Mouse (Mus musculus): ENCODE measurements around the gene Krt90.

The Krt90 gene

DNA sequence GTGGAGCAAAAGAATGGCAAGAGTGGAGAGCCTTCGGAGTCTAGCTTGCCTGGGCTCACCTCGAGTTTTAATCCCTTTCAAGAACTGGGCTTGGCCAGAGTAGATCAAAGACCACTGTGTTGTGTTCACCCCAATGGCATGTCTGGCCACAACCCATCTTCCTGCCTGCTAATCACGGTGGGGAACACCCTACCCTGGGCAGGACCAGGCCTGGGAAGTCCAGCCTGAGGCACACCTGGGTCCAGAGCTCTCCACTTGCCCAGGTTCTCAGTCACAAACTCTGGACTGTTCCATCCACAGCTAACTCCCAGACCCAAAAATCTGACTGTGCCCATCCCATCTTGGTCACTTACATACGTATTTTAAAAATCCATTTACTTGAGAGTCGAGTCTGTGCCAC is at the start of gene Krt90:
Gene Krt90 (minus strand): TSS at position 101 of the 400 bp plus-strand sequence.
- DNase-seq (ENCODE audit: low spot score in 2 of 2), result no peak

- DNase-seq (ENCODE audit: low spot score in 2 of 2), result no peak
Observed at GRCm38 (mm10) chr15:101599123-101599522, 36.4 kb upstream of the Krt90 start.

GRCm38 (mm10) chr15:101588216-101588615 is 25.5 kb upstream of the Krt90 start:
- DNase-seq (ENCODE audit: low spot score in 2 of 2), result no peak

GRCm38 (mm10) chr15:101584456-101584855 is 21.7 kb upstream of the Krt90 start:
- DNase-seq (ENCODE audit: low spot score in 2 of 2), result no peak

DNA sequence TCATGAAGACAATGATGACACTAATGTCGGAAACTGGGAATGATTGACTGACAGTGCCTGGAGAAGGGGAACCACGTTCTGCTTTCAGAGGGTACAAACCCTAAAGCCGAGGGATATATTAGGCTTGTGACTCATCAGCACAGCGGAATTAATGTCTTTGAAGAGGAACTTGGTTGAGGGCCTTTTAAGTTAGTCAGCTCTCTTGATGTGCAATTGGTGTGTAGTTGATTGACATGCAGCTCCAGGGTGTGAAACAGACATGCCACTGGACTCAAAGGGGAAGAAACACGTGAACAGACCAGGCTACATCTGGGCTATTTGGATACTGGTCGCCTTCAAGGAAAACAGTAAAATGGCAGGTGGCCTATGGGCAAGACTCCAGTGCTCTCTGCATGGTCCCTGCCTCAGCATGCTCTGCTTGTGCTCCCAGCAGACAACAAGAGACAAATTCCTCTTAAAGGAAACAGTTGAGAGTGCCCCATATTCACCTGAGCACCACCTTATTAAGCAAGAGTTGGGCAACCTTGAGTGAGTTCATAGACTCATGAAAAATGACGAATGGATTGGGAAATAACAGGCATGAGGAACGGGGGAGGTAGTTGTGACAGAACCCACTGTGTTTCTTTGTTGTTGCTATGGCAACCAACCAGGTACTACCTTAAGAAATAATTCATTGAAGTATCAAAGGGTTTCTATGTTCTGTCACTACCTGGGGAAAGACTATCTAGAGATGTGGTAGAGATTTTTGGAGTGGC is 20.6 kb upstream of the Krt90 start:
- peak; percentile 6 to 25 for DNase-seq (ENCODE audit: low spot score in 2 of 2)

- no peak for DNase-seq (ENCODE audit: low spot score in 2 of 2)
Observed at GRCm38 (mm10) chr15:101581701-101582100, 19.0 kb upstream of the Krt90 start.

DNA sequence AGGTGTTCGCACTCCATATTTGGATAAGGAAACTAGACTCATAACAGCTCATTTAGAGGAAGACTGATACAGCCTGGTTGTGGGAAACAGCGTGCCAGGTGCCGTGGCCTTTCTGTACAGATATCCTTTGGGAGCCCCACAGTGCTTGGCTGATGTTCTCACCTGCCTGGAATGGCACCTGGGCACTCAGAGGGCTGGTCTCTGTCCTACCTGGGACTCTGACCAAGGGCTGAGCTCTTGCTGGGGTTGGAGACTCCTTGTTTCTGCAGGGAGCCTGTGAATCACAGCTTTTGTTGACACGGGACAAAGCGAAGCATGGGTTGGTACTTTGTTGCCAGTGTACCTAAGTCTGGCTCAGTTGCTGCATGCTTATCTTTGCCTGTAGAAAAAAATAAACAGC is 12.8 kb upstream of the Krt90 start:
- DNase-seq (ENCODE audit: low spot score in 2 of 2), result no peak

- DNase-seq (ENCODE audit: low spot score in 2 of 2), result no peak
Observed at GRCm38 (mm10) chr15:101573796-101574345, 11.1 kb upstream of the Krt90 start, which contains the start of gene Krt75. Gene Krt75, minus strand, starts transcription at chr15:101573904.

DNA sequence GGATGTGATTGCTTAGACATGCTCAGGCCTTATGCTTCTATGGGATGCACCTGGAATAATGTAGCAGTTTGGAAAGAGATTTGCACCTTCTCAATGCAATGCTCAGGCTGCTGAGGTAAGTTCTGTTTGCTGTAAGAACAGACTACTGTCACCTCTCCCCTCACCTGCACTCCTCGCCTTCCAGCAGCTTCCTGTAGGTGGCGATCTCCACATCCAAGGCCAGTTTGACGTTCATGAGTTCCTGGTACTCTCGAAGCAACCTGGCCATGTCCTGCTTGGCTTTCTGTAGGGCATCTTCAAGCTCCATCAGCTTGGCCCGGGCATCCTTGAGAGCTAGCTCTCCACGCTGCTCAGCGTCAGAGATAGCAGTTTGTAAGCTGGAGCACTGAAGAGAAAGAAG is 5.0 kb upstream of the Krt90 start:
- DNase-seq (ENCODE audit: low spot score in 2 of 2), result no peak

DNA sequence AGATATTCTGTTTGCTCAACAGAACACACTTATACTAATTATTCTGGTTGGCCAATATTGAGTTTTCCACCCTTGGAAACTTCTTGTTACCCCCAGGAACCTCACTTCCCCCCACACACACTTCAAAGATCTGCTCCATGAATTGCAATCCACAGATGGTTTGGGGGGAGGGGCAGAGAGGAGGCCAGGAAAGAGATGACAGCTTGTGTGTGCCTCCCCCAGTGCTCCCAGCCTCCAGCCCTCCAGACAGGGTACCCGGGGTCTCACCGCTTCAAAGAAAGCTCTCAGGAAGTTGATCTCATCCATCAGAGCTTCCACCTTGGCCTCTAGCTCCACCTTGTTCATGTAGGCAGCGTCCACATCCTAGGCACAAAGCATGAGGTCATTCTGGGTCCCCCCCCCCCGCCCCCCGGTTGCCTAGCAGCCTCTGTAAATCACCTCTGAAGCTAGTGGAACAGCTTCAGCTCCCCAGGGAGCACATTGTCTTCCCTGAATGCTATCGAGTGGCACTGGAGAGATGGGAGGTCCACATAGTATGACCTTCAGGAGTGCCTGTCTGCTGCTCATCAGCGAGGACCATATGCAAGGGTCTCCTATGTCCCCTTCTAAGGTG is 4.6 kb downstream of the Krt90 start:
- DNase-seq (ENCODE audit: low spot score in 2 of 2), result no peak

DNA sequence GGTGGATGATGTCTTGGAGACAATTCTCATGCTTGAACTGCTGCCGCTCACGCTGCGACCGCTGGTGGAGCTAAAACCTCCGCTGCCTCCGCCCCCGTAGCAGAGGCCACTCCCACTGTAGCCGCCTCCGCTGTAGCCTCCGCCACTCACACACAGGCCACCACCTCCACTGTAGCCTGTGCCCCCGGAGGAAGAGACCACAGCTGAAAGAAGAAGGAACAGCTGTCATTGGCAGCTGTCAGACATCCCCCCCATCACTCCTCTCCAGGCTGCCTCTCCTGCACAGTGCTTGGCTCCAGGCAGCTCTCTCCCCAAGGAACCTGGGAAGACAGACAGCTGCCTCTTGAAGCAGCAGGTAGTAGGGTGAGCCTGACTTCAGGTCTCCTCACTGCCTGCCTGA is 9.6 kb downstream of the Krt90 start:
- no peak for DNase-seq (ENCODE audit: low spot score in 2 of 2)

DNA sequence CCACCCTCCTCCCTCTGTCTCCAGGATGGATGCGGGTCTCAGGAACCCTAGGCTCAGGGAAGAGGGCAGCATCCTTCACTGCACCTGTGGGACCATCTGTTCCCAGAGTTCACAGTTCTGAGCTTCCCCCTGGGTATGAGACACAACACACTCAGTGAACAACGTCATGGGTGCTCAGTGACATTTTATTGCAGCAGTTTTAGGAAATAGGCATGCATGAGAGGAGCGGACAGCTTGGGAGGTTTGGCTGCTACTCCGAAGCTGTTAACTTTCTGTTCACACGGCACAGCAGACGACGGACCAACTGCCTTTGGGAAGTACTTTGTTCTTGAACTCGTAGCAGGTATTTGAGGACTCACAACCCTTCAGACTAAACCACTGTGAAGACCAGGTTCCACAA is 10.6 kb downstream of the Krt90 start:
- DNase-seq (ENCODE audit: low spot score in 2 of 2), result no peak

GRCm38 (mm10) chr15:101550567-101550966 is 12.2 kb downstream of the Krt90 start, which contains the start of gene Krt82:
Gene Krt82, minus strand, starts transcription at chr15:101550667.
- no peak for DNase-seq (ENCODE audit: low spot score in 2 of 2)

DNA sequence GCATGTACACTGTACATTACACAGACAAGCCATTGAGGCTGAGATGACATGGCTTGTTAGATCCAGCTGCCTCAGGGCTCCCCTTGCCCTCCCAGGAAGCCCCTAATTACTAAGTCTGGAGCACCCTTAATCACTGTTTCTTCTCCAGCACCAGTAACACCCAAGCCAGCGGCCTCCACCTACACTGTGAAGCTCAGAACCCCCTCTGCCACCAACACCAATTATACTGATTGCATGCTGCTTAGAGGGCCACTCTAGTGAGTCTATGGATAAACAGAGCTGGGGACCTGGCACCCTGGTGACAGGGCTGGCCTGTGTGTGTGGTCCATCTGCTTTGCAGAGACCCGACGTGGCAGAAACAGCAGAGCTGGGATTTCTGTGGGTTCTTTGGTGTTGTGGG is 18.3 kb downstream of the Krt90 start:
- no peak for DNase-seq (ENCODE audit: low spot score in 2 of 2)

GRCm38 (mm10) chr15:101542543-101542942 is 20.2 kb downstream of the Krt90 start:
- DNase-seq (ENCODE audit: low spot score in 2 of 2), result no peak

GRCm38 (mm10) chr15:101538580-101538900 is 24.2 kb downstream of the Krt90 start:
- DNase-seq (ENCODE audit: low spot score in 2 of 2), result peak in 1 of 2 experiments; percentile 4

- DNase-seq (ENCODE audit: low spot score in 2 of 2), result no peak
Observed at GRCm38 (mm10) chr15:101537864-101538579, 24.7 kb downstream of the Krt90 start.

DNA sequence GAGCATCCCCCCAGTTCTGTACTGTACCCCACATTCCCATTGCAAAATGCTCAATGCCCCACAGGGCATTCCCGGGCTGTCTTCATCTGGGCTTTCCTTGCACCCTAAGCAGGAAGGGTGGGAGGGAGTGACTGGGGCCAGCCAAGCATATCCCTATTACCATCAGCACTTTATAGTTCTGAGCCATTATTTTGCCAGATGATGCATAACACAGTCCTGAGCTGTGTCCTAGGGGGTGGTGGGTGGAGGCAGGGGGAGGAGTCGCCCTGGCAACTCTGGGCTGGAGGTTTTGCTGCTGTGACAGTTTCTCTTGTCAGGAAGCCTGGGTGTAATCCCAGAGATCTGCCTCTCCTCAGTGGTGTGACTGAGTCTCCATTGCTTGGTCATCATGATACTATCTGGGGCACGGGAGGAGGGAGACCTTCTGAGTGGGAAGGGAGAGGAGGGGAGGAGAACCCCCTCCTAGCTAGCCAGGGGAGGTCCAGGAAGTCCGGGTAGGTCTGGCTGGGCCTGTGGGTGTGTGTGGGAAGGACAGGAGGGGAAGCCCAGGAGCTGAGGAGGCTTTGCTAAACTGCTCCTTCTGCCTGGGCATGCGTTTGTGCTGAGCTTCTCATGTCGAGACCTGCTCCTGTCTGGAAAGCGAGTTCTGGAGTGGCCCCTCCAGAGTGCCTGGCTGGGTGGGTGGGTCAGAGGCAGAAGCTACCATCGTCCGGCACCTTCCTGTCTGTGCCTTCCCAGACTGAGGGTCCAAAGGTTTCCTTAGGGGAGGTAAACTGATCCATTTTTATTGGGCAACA is 26.5 kb downstream of the Krt90 start:
- DNase-seq (ENCODE audit: low spot score in 2 of 2), result no peak

DNA sequence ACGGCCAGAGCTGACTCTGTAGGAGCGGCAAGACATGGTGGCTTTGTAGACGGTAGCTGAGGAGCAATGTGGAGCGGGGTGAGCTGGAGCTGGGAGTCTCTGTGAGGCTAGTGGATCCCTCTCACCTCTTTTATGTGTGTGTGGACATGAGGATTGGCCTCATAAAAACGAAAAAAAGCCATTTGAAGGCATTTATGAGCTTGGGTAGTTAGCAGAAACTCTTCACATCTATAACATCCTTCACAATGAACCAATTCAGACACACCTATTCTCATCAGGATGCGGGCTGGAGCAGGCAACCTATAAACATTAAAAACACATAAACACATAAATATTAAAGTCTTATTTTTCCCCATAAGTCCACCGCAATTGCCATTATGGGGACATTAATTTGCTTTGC is 30.0 kb downstream of the Krt90 start, which contains the start of gene Krt84:
Gene Krt84 (minus strand): TSS at position 101 of the 400 bp plus-strand sequence.
- DNase-seq (ENCODE audit: low spot score in 2 of 2), result no peak

DNA sequence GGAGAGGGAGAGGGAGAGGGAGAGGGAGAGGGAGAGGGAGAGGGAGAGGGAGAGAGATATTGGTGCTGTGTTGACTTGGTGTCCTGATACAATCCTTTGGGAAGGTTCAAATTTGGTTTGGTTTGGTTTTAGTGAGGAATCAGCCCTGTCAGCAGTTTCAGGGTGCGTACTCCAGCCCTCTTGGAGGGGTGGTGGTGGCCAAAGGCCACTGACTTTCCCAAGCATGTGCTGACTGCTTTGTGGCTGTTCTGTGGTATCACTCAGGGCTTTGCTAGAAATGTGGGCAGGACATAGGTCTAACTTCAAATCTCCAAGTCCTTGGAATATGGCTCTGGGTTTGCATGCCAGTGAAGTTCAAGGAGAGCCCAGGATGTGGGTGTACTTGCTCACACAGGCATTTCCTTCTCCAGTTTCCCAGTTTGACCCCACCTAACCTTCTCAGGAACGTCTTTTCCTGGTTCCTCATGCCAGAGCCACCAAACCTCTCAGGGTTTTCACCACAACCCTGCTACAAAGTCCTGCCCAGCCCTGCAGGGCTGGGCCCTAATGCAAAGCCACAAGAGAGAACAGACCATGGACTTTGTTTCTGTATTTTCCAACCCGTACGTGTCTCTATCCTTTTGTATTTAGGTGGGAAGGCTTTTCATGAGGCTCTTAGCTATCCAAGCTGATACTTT is 40.1 kb downstream of the Krt90 start:
- DNase-seq (ENCODE audit: low spot score in 2 of 2), result no peak

DNA sequence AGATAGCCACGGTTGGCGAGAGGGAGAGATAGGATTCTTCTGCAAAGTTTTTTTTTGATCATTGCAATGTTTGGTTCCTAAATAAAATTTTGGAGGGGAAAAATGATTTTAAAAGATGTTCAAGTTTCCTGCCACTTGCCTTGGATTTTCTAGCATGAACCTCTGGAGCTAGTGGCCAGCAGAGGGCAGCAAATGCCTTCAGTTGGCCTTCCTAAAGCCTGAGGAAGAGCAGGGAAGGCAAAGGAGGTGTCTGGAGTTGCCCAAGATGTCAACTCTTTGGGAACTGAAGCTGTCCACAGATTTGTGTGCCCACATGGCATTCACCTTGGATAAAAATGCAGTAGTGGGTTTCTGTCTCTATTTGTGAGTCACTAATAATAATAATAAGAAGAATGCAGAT is 43.0 kb downstream of the Krt90 start:
- peak; percentile 6 to 52 for DNase-seq (ENCODE audit: low spot score in 2 of 2)
